Mouse (Mus musculus): Measurements from ENCODE around the gene Pcdh17. TPM values are rescaled to one million over a fixed set of nuclear protein-coding genes. Genes with fewer than 3 reads are reported as not detected.

The Pcdh17 gene
- polyA plus RNA-seq (2015; fragmentation: Illumina TruSeq; extraction: RNeasy Lipid Tissue Mini Kit (QIAGEN cat#74804); ENCODE audit: insufficient read depth, low replicate concordance), result 3.4 TPM

DNA sequence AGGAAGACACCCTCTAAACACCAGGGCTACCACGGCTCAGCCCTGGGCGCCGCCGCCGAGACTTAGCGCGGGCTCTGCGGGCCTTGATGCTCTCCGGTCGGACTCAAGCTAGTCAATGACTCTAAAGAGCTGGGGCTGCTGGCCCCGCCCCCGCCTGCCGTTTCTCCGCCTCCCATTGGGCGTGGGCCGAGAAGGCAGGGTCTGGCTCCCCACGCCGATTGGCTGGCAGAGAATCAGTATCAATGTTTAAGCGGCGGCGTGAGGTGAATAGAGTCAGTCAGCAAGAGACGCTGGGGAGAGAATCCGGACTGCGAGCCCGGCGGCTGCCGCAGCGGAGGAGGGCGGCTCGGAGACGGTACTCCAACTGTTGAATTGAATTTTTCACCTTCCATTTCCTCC lies at the start of gene Pcdh17:
Gene Pcdh17 (plus strand): TSS at position 276 of the 399 bp plus-strand sequence.

Measured in spleen, adult 10 weeks (tissue).